Mouse (Mus musculus) ES-Bruce4 (cell line): Measurements from ENCODE around the gene Atox1.

ENCODE experiments used
- CTCF ChIP-seq: IDR thresholded peaks from one replicate; pipeline ENCODE4 v1.8.1; 2011; ENCODE audit warnings: low read depth, low read length
- POLR2A ChIP-seq: IDR thresholded peaks from one replicate; pipeline ENCODE4 v1.8.1; 2011; ENCODE audit warnings: low read length; ENCODE audit not compliant: insufficient read depth

DNA sequence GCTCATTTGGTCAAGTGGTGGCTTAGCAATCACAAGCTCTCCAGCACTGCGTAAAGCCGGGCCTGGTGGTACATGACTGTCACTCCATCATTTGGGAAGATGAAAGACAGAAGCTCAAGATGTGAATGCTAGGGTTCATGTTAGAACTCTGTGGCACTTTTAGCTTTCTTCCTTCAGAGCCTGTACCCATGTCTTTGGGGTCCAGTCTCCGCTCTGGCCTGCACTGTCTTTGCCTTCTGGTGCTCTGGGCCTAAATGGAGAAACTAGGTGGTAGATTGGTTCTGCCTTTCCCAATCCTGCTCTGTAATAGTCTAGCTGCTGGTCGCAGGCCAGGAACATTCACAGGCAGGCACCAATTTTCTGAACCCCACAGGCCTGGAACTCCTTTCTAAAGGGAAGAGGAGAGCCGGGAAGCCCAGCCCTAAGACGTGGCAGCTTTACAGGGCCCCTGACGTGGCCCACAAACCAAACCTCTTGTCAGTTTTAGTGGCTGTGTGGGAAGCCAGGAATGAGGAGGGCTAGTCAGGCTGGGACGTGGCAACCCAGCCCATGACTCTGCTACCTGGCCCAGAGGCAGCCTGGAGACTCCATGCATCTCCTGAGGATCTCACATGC lies 36.2 kb downstream of the Atox1 start:
- no peak for TF ChIP-seq CTCF
- TF ChIP-seq POLR2A: no peak
